In genomic region chr10:77484205-77484935, GRCm38 (mm10) we compare ENCODE assay signal across 8 mouse cellular contexts. TPM values are rescaled to one million over a fixed set of nuclear protein-coding genes. Genes with fewer than 3 reads are reported as not detected.
DNase-seq lines count a peak whose midpoint lies in the region; ATAC-seq and TF ChIP-seq lines count a peak whose summit lies in the region.

No protein-coding gene starts in this region.

- 37% methylated on average over 18 of the region's 18 CpGs for WGBS in embryonic facial prominence, embryonic 15.5 days
- 74% methylated on average over 18 of the region's 18 CpGs for WGBS in hindbrain, embryonic 16.5 days
- 30% methylated on average over 18 of the region's 18 CpGs for WGBS in liver, embryonic 14.5 days (ENCODE audit: insufficient replicate concordance)
- 14% methylated on average over 18 of the region's 18 CpGs for WGBS in stomach, postnatal 0 days
- 75% methylated on average over 18 of the region's 18 CpGs for WGBS in midbrain, embryonic 15.5 days

- peak; percentile 47 for DNase-seq in adrenal gland, postnatal 10 days
- DNase-seq in adrenal gland, postnatal 4 days (ENCODE audit: low spot score in 2 of 2) = no peak
- no peak for DNase-seq in liver, embryonic 14.5 days (ENCODE audit: low read depth in 3 of 3, low spot score in 3 of 3)
- DNase-seq in stomach, postnatal 0 days (ENCODE audit: low spot score) = peak; percentile 69
- DNase-seq in retina, postnatal 1 day = no peak

- peaks cover 32% of the 10 kb centered on the region for H3K36me3 ChIP-seq in embryonic facial prominence, embryonic 15.5 days
- peaks cover 21% of the 10 kb centered on the region for H3K36me3 ChIP-seq in hindbrain, embryonic 16.5 days (ENCODE audit: control insufficient read depth, insufficient read depth, low read length)
- H3K36me3 ChIP-seq in liver, embryonic 14.5 days (replicated peaks; ENCODE audit: control insufficient read depth, insufficient read depth, low read depth) = peaks cover 16% of the 10 kb centered on the region
- H3K36me3 ChIP-seq in stomach, postnatal 0 days (ENCODE audit: control insufficient read depth, insufficient read depth, low read length) = peaks cover 10% of the 10 kb centered on the region
- H3K36me3 ChIP-seq in midbrain, embryonic 15.5 days (replicated peaks) = peaks cover 26% of the 10 kb centered on the region

- no peak overlapping the region for H3K9ac ChIP-seq in embryonic facial prominence, embryonic 15.5 days
- no peak overlapping the region for H3K9ac ChIP-seq in hindbrain, embryonic 16.5 days (ENCODE audit: low read depth, low read length)
- H3K9ac ChIP-seq in liver, embryonic 14.5 days (replicated peaks) = no peak overlapping the region
- no peak overlapping the region for H3K9ac ChIP-seq in stomach, postnatal 0 days (ENCODE audit: low read length)
- no peak overlapping the region for H3K9ac ChIP-seq in midbrain, embryonic 15.5 days

- peak; percentile 35 for ATAC-seq in embryonic facial prominence, embryonic 15.5 days (ENCODE audit: insufficient number of reproducible peaks, low FRiP score, low TSS enrichment, low read depth)
- ATAC-seq in hindbrain, embryonic 16.5 days = 0 out of 2 replicates have a peak, but pooled peaks have one; percentile 25
- ATAC-seq in liver, embryonic 14.5 days (ENCODE audit: insufficient read depth) = peak; percentile 56; the same call in 1 of the 2 replicates
- ATAC-seq in stomach, postnatal 0 days (ENCODE audit: low FRiP score, low TSS enrichment) = peak; percentile 79
- no peak; the same call in 1 of the 2 replicates for ATAC-seq in midbrain, embryonic 15.5 days (replicated peaks)

- H3K27me3 ChIP-seq in embryonic facial prominence, embryonic 15.5 days = no peaks in the 10 kb centered on the region
- no peaks in the 10 kb centered on the region for H3K27me3 ChIP-seq in hindbrain, embryonic 16.5 days (replicated peaks; ENCODE audit: control insufficient read depth, insufficient read depth, low read length)
- no peaks in the 10 kb centered on the region for H3K27me3 ChIP-seq in liver, embryonic 14.5 days (ENCODE audit: control insufficient read depth, insufficient read depth, low read length)
- no peaks in the 10 kb centered on the region for H3K27me3 ChIP-seq in stomach, postnatal 0 days (ENCODE audit: control insufficient read depth, insufficient read depth, low read length)
- no peaks in the 10 kb centered on the region for H3K27me3 ChIP-seq in midbrain, embryonic 15.5 days (replicated peaks)

- H3K4me3 ChIP-seq in embryonic facial prominence, embryonic 15.5 days (replicated peaks) = no peak overlapping the region
- no peak overlapping the region for H3K4me3 ChIP-seq in hindbrain, embryonic 16.5 days (ENCODE audit: low read length)
- no peak overlapping the region for H3K4me3 ChIP-seq in liver, embryonic 14.5 days (ENCODE audit: insufficient read depth in 1 of 2, low read depth in 2 of 2, low read length in 2 of 2)
- no peak overlapping the region for H3K4me3 ChIP-seq in stomach, postnatal 0 days (ENCODE audit: low read depth, low read length)
- no peak overlapping the region for H3K4me3 ChIP-seq in midbrain, embryonic 15.5 days

- peaks cover 15% of the 10 kb centered on the region for H3K4me1 ChIP-seq in embryonic facial prominence, embryonic 15.5 days
- H3K4me1 ChIP-seq in hindbrain, embryonic 16.5 days (ENCODE audit: control insufficient read depth, insufficient read depth, low read depth, low read length) = no peaks in the 10 kb centered on the region
- peaks cover 0 to 4% of the 10 kb centered on the region in 2 experiments; a peak in 1 of 4 replicates for H3K4me1 ChIP-seq in liver, embryonic 14.5 days (replicated peaks; ENCODE audit: control insufficient read depth in 2 of 2, insufficient read depth in 2 of 2, low read length in 1 of 2)
- H3K4me1 ChIP-seq in stomach, postnatal 0 days (replicated peaks; ENCODE audit: control insufficient read depth, insufficient read depth) = peaks cover 5% of the 10 kb centered on the region
- no peaks in the 10 kb centered on the region for H3K4me1 ChIP-seq in midbrain, embryonic 15.5 days

- no peak overlapping the region for H3K4me2 ChIP-seq in embryonic facial prominence, embryonic 15.5 days (replicated peaks)
- no peak overlapping the region for H3K4me2 ChIP-seq in hindbrain, embryonic 16.5 days (ENCODE audit: low read length)
- H3K4me2 ChIP-seq in liver, embryonic 14.5 days (ENCODE audit: low read depth) = no peak overlapping the region
- 0 out of 2 replicates have a peak overlapping the region, but pooled peaks have one; percentile 8 for H3K4me2 ChIP-seq in stomach, postnatal 0 days (replicated peaks; ENCODE audit: low read depth)
- H3K4me2 ChIP-seq in midbrain, embryonic 15.5 days = no peak overlapping the region

- H3K9me3 ChIP-seq in embryonic facial prominence, embryonic 15.5 days (replicated peaks) = no peaks in the 10 kb centered on the region
- H3K9me3 ChIP-seq in hindbrain, embryonic 16.5 days (ENCODE audit: control insufficient read depth, low read length) = no peaks in the 10 kb centered on the region
- no peaks in the 10 kb centered on the region for H3K9me3 ChIP-seq in liver, embryonic 14.5 days (ENCODE audit: control insufficient read depth, low read length)
- no peaks in the 10 kb centered on the region for H3K9me3 ChIP-seq in stomach, postnatal 0 days (ENCODE audit: control insufficient read depth, low read length)
- no peaks in the 10 kb centered on the region for H3K9me3 ChIP-seq in midbrain, embryonic 15.5 days

- no peak for TF ChIP-seq CTCF in liver, embryonic 14.5 days (IDR thresholded peaks at IDR 0.05; ENCODE audit: low read depth)
- no peak for TF ChIP-seq CTCF in stomach, postnatal 0 days (IDR thresholded peaks at IDR 0.05; ENCODE audit: low read depth)

- H3K27ac ChIP-seq in embryonic facial prominence, embryonic 15.5 days (replicated peaks) = peak overlapping the region; percentile 78
- peak overlapping the region; percentile 10; the same call in 1 of the 2 replicates for H3K27ac ChIP-seq in hindbrain, embryonic 16.5 days (ENCODE audit: low read depth, low read length)
- H3K27ac ChIP-seq in liver, embryonic 14.5 days = no peak overlapping the region
- peak overlapping the region; percentile 61 for H3K27ac ChIP-seq in stomach, postnatal 0 days (replicated peaks)
- H3K27ac ChIP-seq in midbrain, embryonic 15.5 days = no peak overlapping the region

- TF ChIP-seq EP300 in liver, embryonic 14.5 days (IDR thresholded peaks at IDR 0.05; ENCODE audit: low read depth) = no peak
- TF ChIP-seq EP300 in stomach, postnatal 0 days (optimal IDR thresholded peaks at IDR 0.05) = no peak

RNA-seq across cellular contexts. Expression of gene Fam207a, which starts 31.2 kb away (rescaled TPM):
- total RNA-seq in adrenal gland, postnatal 10 days (2021) = 10 to 100 TPM; 17.6 to 19.4 TPM
- total RNA-seq in adrenal gland, postnatal 4 days (2021) = 10 to 100 TPM; 23.8 to 26.0 TPM
- 37.5 and 38.8 TPM in 2 replicates for polyA plus RNA-seq in embryonic facial prominence, embryonic 15.5 days (2015; fragmentation: Nextera tagmentation; extraction: Ambion mirVana)
- 43.5 and 43.8 TPM in 2 replicates for polyA plus RNA-seq in hindbrain, embryonic 16.5 days (2015; fragmentation: Nextera tagmentation; extraction: Ambion mirVana)
- 9.6 and 13.9 TPM in 2 replicates for polyA plus RNA-seq in liver, embryonic 14.5 days (2012; rRNA removed)
- 16.7 and 19.5 TPM in 2 replicates for polyA plus RNA-seq in liver, embryonic 14.5 days (2014; fragmentation: Nextera tagmentation; extraction: Ambion mirVana)
- polyA plus RNA-seq in stomach, postnatal 0 days (2015; fragmentation: Nextera tagmentation; extraction: Ambion mirVana) = 25.2 and 28.8 TPM in 2 replicates
- polyA plus RNA-seq in midbrain, embryonic 15.5 days (2015; fragmentation: Nextera tagmentation; extraction: Ambion mirVana) = 48.0 and 52.8 TPM in 2 replicates

RNA-seq across cellular contexts. Expression of gene Itgb2, which starts 45.7 kb away (rescaled TPM):
- total RNA-seq in adrenal gland, postnatal 10 days (2021) = 1 to 10 TPM; 8.1 to 9.2 TPM
- total RNA-seq in adrenal gland, postnatal 4 days (2021) = 1 to 10 TPM; 5.3 to 8.5 TPM
- polyA plus RNA-seq in embryonic facial prominence, embryonic 15.5 days (2015; fragmentation: Nextera tagmentation; extraction: Ambion mirVana) = 2.8 and 3.3 TPM in 2 replicates
- 0.92 and 1.1 TPM in 2 replicates for polyA plus RNA-seq in hindbrain, embryonic 16.5 days (2015; fragmentation: Nextera tagmentation; extraction: Ambion mirVana)
- 7.1 and 8.7 TPM in 2 replicates for polyA plus RNA-seq in liver, embryonic 14.5 days (2012; rRNA removed)
- polyA plus RNA-seq in liver, embryonic 14.5 days (2014; fragmentation: Nextera tagmentation; extraction: Ambion mirVana) = 9.2 and 11.1 TPM in 2 replicates
- 1.3 TPM in 2 replicates for polyA plus RNA-seq in stomach, postnatal 0 days (2015; fragmentation: Nextera tagmentation; extraction: Ambion mirVana)
- 0.81 and 0.87 TPM in 2 replicates for polyA plus RNA-seq in midbrain, embryonic 15.5 days (2015; fragmentation: Nextera tagmentation; extraction: Ambion mirVana)

Comparison
In these comparisons a context has a peak if more than half of its experiments do, and no peak if none do; other contexts are left out.
1. DNase-seq: peak in adrenal gland, postnatal 10 days (single experiment) and stomach, postnatal 0 days (single experiment); none in adrenal gland, postnatal 4 days (0 of 2), liver, embryonic 14.5 days (0 of 3) and retina, postnatal 1 day (single experiment).
2. H3K27ac ChIP-seq: peak in embryonic facial prominence, embryonic 15.5 days (single experiment), hindbrain, embryonic 16.5 days (single experiment) and stomach, postnatal 0 days (single experiment); none in liver, embryonic 14.5 days (single experiment) and midbrain, embryonic 15.5 days (single experiment).